In the genomic region with DNA sequence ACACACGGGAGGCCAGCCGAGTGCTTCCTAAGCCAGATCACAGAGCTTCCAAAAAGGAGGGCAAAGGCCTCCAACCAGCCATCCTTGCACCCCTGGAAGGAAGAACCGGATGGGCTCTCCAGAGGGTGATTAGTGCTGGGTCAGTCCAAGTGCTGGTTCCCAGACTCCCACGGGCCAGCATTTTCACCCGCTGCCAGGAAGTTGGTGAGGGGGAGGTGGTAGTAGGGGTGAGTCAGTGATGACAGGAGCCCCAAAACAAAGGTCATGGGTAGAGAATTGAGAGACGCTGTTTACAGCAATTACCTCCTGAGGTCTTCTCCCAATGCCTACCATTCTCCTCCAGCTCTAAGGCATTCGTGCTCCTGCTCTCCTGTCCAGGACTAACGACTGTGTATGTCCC, we compare ENCODE assay signal across 10 mouse cellular contexts. TPM values are rescaled to one million over a fixed set of nuclear protein-coding genes. Genes with fewer than 3 reads are reported as not detected.
DNase-seq lines count a peak whose midpoint lies in the region; ATAC-seq and TF ChIP-seq lines count a peak whose summit lies in the region.
"Had no signal": no experiment of that assay in that cellular context is flagged by ENCODE, and none has a peak within 500 bp of the region (broad histone marks: within the 10 kb centered on the region; RNA-seq: fewer than 3 reads in every experiment).

No protein-coding gene starts in this region.

- H3K27ac ChIP-seq in intestine, embryonic 15.5 days = 0 out of 2 replicates have a peak overlapping the region, but pooled peaks have one; percentile 44
- no peak overlapping the region for H3K27ac ChIP-seq in intestine, postnatal 0 days (ENCODE audit: low read depth, low read length)
- H3K27ac ChIP-seq in kidney, embryonic 16.5 days (ENCODE audit: low read length) = peak overlapping the region; percentile 35; the same call in 1 of the 2 replicates

- H3K27me3 ChIP-seq in intestine, embryonic 15.5 days (replicated peaks) = no peaks in the 10 kb centered on the region
- no peaks in the 10 kb centered on the region for H3K27me3 ChIP-seq in intestine, postnatal 0 days (replicated peaks; ENCODE audit: control insufficient read depth, insufficient read depth, low read length)
- H3K27me3 ChIP-seq in kidney, embryonic 16.5 days (ENCODE audit: insufficient read depth, low read length) = no peaks in the 10 kb centered on the region

- no peak overlapping the region for H3K4me2 ChIP-seq in intestine, embryonic 15.5 days (replicated peaks)
- no peak overlapping the region for H3K4me2 ChIP-seq in intestine, postnatal 0 days (replicated peaks; ENCODE audit: low read depth)
- no peak overlapping the region for H3K4me2 ChIP-seq in kidney, embryonic 16.5 days (replicated peaks; ENCODE audit: low read depth, low read length)

- H3K9me3 ChIP-seq in intestine, embryonic 15.5 days = no peaks in the 10 kb centered on the region
- H3K9me3 ChIP-seq in intestine, postnatal 0 days (ENCODE audit: control insufficient read depth) = no peaks in the 10 kb centered on the region
- H3K9me3 ChIP-seq in kidney, embryonic 16.5 days (ENCODE audit: low read length) = no peaks in the 10 kb centered on the region

- no peak overlapping the region; the same call in 1 of the 2 replicates for H3K9ac ChIP-seq in intestine, embryonic 15.5 days
- no peak overlapping the region for H3K9ac ChIP-seq in intestine, postnatal 0 days (ENCODE audit: low read depth, low read length)
- H3K9ac ChIP-seq in kidney, embryonic 16.5 days (replicated peaks; ENCODE audit: low read length) = 0 out of 2 replicates have a peak overlapping the region, but pooled peaks have one; percentile 47

- no peaks in the 10 kb centered on the region for H3K36me3 ChIP-seq in intestine, embryonic 15.5 days
- no peaks in the 10 kb centered on the region for H3K36me3 ChIP-seq in intestine, postnatal 0 days (ENCODE audit: control insufficient read depth, insufficient read depth)
- no peaks in the 10 kb centered on the region for H3K36me3 ChIP-seq in kidney, embryonic 16.5 days (ENCODE audit: insufficient read depth, low read length)

- peaks cover 31% of the 10 kb centered on the region for H3K4me1 ChIP-seq in intestine, embryonic 15.5 days (replicated peaks)
- peaks cover 7% of the 10 kb centered on the region for H3K4me1 ChIP-seq in intestine, postnatal 0 days (replicated peaks; ENCODE audit: control insufficient read depth, insufficient read depth, low read length)
- H3K4me1 ChIP-seq in kidney, embryonic 16.5 days (ENCODE audit: insufficient read depth, low read length) = peaks cover 34% of the 10 kb centered on the region

- ATAC-seq in intestine, embryonic 15.5 days = no peak
- ATAC-seq in intestine, postnatal 0 days = no peak
- ATAC-seq in kidney, embryonic 16.5 days (ENCODE audit: low FRiP score, low TSS enrichment) = no peak
- no peak for ATAC-seq in erythroblast, adult 5-6 weeks (replicated peaks; ENCODE audit: low FRiP score, poor library complexity, severe bottlenecking)

- no peak for TF ChIP-seq CTCF in intestine, postnatal 0 days (IDR thresholded peaks at IDR 0.05; ENCODE audit: low read depth)

- DNase-seq in 3134 (ENCODE audit: extremely low read depth, insufficient read length, low spot score) = peak; percentile 59
- DNase-seq in Muller cell, postnatal 12 days (ENCODE audit: inconsistent ontology term) = peak; percentile 63
- no peak for DNase-seq in embryo, embryonic 9.5 days (ENCODE audit: extremely low spot score)
- DNase-seq in embryo, embryonic 11 days = no peak
- DNase-seq: gastrocnemius, postnatal 14 days had no signal

- no peak overlapping the region for H3K4me3 ChIP-seq in intestine, embryonic 15.5 days (replicated peaks)
- H3K4me3 ChIP-seq in intestine, postnatal 0 days (ENCODE audit: low read depth, low read length) = no peak overlapping the region
- no peak overlapping the region for H3K4me3 ChIP-seq in kidney, embryonic 16.5 days (ENCODE audit: low read length)

- 76% methylated on average over 8 of the region's 8 CpGs for WGBS in intestine, embryonic 15.5 days
- WGBS in intestine, postnatal 0 days = 62% methylated on average over 8 of the region's 8 CpGs
- WGBS in kidney, embryonic 16.5 days = 40% methylated on average over 8 of the region's 8 CpGs

RNA-seq across cellular contexts. Expression of a gene that starts 1.3 kb away (rescaled TPM):
- polyA plus RNA-seq in intestine, embryonic 15.5 days (2015; fragmentation: Nextera tagmentation; extraction: Ambion mirVana) = 35.0 and 40.8 TPM in 2 replicates
- polyA plus RNA-seq in intestine, postnatal 0 days (2015; fragmentation: Nextera tagmentation; extraction: Ambion mirVana) = 81.5 and 87.8 TPM in 2 replicates
- polyA plus RNA-seq in kidney, embryonic 16.5 days (2015; fragmentation: Nextera tagmentation; extraction: Ambion mirVana) = 34.2 and 36.3 TPM in 2 replicates
- total RNA-seq in erythroblast, adult 5-6 weeks (2015; ENCODE audit: low replicate concordance) = 23.6 and 25.4 TPM in 2 replicates
- total RNA-seq in erythroblast, adult 5-6 weeks (2017; ENCODE audit: low replicate concordance) = 8.8 and 30.3 TPM in 2 replicates

RNA-seq across cellular contexts. Expression of a gene that starts 16.3 kb away (rescaled TPM):
- polyA plus RNA-seq in intestine, embryonic 15.5 days (2015; fragmentation: Nextera tagmentation; extraction: Ambion mirVana) = not detected in 2 replicates
- not detected in 2 replicates for polyA plus RNA-seq in intestine, postnatal 0 days (2015; fragmentation: Nextera tagmentation; extraction: Ambion mirVana)
- polyA plus RNA-seq in kidney, embryonic 16.5 days (2015; fragmentation: Nextera tagmentation; extraction: Ambion mirVana) = not detected in 2 replicates
- total RNA-seq in erythroblast, adult 5-6 weeks (2015; ENCODE audit: low replicate concordance) = not detected in 2 replicates
- total RNA-seq in erythroblast, adult 5-6 weeks (2017; ENCODE audit: low replicate concordance) = not detected in 2 replicates
- total RNA-seq: gastrocnemius, postnatal 14 days; layer of hippocampus, postnatal 10 days had no signal

RNA-seq across cellular contexts. Expression of a gene that starts 16.4 kb away (rescaled TPM):
- 5.7 and 5.9 TPM in 2 replicates for polyA plus RNA-seq in intestine, embryonic 15.5 days (2015; fragmentation: Nextera tagmentation; extraction: Ambion mirVana)
- polyA plus RNA-seq in intestine, postnatal 0 days (2015; fragmentation: Nextera tagmentation; extraction: Ambion mirVana) = 2.4 and 2.5 TPM in 2 replicates
- polyA plus RNA-seq in kidney, embryonic 16.5 days (2015; fragmentation: Nextera tagmentation; extraction: Ambion mirVana) = 6.8 and 7.5 TPM in 2 replicates
- total RNA-seq in erythroblast, adult 5-6 weeks (2015; ENCODE audit: low replicate concordance) = 0.38 TPM in 1 of 2 replicates, not detected in the other
- total RNA-seq in erythroblast, adult 5-6 weeks (2017; ENCODE audit: low replicate concordance) = not detected in 2 replicates

RNA-seq across cellular contexts. Expression of a gene that starts 29.0 kb away (rescaled TPM):
- polyA plus RNA-seq in intestine, embryonic 15.5 days (2015; fragmentation: Nextera tagmentation; extraction: Ambion mirVana) = 29.3 and 30.5 TPM in 2 replicates
- 12.3 and 13.5 TPM in 2 replicates for polyA plus RNA-seq in intestine, postnatal 0 days (2015; fragmentation: Nextera tagmentation; extraction: Ambion mirVana)
- 39.4 and 39.9 TPM in 2 replicates for polyA plus RNA-seq in kidney, embryonic 16.5 days (2015; fragmentation: Nextera tagmentation; extraction: Ambion mirVana)
- 12.7 and 23.2 TPM in 2 replicates for total RNA-seq in erythroblast, adult 5-6 weeks (2015; ENCODE audit: low replicate concordance)
- total RNA-seq in erythroblast, adult 5-6 weeks (2017; ENCODE audit: low replicate concordance) = 9.1 and 15.7 TPM in 2 replicates

RNA-seq across cellular contexts. Expression of a gene that starts 38.5 kb away (rescaled TPM):
- 757 and 779 TPM in 2 replicates for polyA plus RNA-seq in intestine, embryonic 15.5 days (2015; fragmentation: Nextera tagmentation; extraction: Ambion mirVana)
- 370 and 382 TPM in 2 replicates for polyA plus RNA-seq in intestine, postnatal 0 days (2015; fragmentation: Nextera tagmentation; extraction: Ambion mirVana)
- polyA plus RNA-seq in kidney, embryonic 16.5 days (2015; fragmentation: Nextera tagmentation; extraction: Ambion mirVana) = 1,050 and 1,120 TPM in 2 replicates
- total RNA-seq in erythroblast, adult 5-6 weeks (2015; ENCODE audit: low replicate concordance) = 100 and 139 TPM in 2 replicates
- total RNA-seq in erythroblast, adult 5-6 weeks (2017; ENCODE audit: low replicate concordance) = 131 and 151 TPM in 2 replicates

Comparison
In these comparisons a context has a peak if more than half of its experiments do, and no peak if none do; other contexts are left out.
1. DNase-seq: peak in 3134 (single experiment) and Muller cell, postnatal 12 days (single experiment); none in embryo, embryonic 9.5 days (single experiment) and embryo, embryonic 11 days (single experiment).